Mouse (Mus musculus): ENCODE measurements at regions not wholly inside any gene's neighbourhood (a gene's known extent, or its start where the extent isn't known, plus 50 kb on each side); places are given as distances from the start of the nearest gene placed in this dataset.

- TF ChIP-seq CTCF (IDR thresholded peaks at IDR 0.05; ENCODE audit: borderline replicate concordance, control insufficient read depth, extremely low read depth, insufficient read depth, low read length, poor library complexity) = no peak
- no peak for TF ChIP-seq POLR2A (IDR thresholded peaks at IDR 0.05; ENCODE audit: control insufficient read depth, extremely low read depth, insufficient read depth, low read length, poor library complexity)
Observed at GRCm38 (mm10) chr13:99754701-99755100, 146.2 kb downstream of the Cartpt start.

All from thymus, adult 2 months (tissue).